Mouse (Mus musculus): ENCODE results near the gene Hoxc11. TPM values are rescaled to one million over a fixed set of nuclear protein-coding genes. Genes with fewer than 3 reads are reported as not detected.
A peak's percentile ranks its signal among the peaks of the same experiment; 100 is the strongest.

The Hoxc11 gene
- polyA plus RNA-seq, 1 experiment from 2014 or later: not detected

GRCm38 (mm10) chr15:102975034-102975433 lies 20.8 kb downstream of the Hoxc11 start:
- Histone ChIP-seq H3K27ac (ENCODE audit: low read depth) (no peak overlapping the region), H3K9ac (no peak overlapping the region), H3K4me1 (ENCODE audit: insufficient read depth) (no peaks in the 10 kb centered on the region), H3K9me3 (ENCODE audit: low read depth, low read length) (no peaks in the 10 kb centered on the region), H3K27me3 (ENCODE audit: insufficient read depth, low read length) (peaks cover 100% of the 10 kb centered on the region), H3K4me2 (no peak overlapping the region), H3K4me3 (ENCODE audit: low read depth, low read length) (no peak overlapping the region), H3K36me3 (ENCODE audit: insufficient read depth) (no peaks in the 10 kb centered on the region)
- no peak for TF ChIP-seq CTCF (IDR thresholded peaks at IDR 0.05; ENCODE audit: low read depth)
- DNase-seq: no peak
- 5% methylated on average over 7 of the region's 7 CpGs for WGBS
- no peak for ATAC-seq (ENCODE audit: insufficient read depth)

- ATAC-seq (ENCODE audit: insufficient read depth) (0 out of 2 replicates have a peak, but pooled peaks have one; percentile 31), DNase-seq (no peak)
- Histone ChIP-seq H3K4me3 (ENCODE audit: low read depth, low read length) (no peak overlapping the region), H3K4me2 (no peak overlapping the region), H3K4me1 (ENCODE audit: insufficient read depth) (no peaks in the 10 kb centered on the region), H3K9me3 (ENCODE audit: low read depth, low read length) (no peaks in the 10 kb centered on the region), H3K9ac (no peak overlapping the region), H3K27ac (ENCODE audit: low read depth) (no peak overlapping the region), H3K27me3 (ENCODE audit: insufficient read depth, low read length) (peaks cover 100% of the 10 kb centered on the region), H3K36me3 (ENCODE audit: insufficient read depth) (no peaks in the 10 kb centered on the region)
- WGBS: under 1% methylated on average over 21 of the region's 21 CpGs
- no peak for TF ChIP-seq CTCF (IDR thresholded peaks at IDR 0.05; ENCODE audit: low read depth)
Measured at GRCm38 (mm10) chr15:102975688-102976111, 21.5 kb downstream of the Hoxc11 start.

- H3K9me3 ChIP-seq (ENCODE audit: low read depth, low read length): no peaks in the 10 kb centered on the region
- under 1% methylated on average over 19 of the region's 20 CpGs for WGBS
- H3K36me3 ChIP-seq (ENCODE audit: insufficient read depth): no peaks in the 10 kb centered on the region
- H3K4me3 ChIP-seq (ENCODE audit: low read depth, low read length): peak within 1 kb of the TSS; percentile 10; the same call in 1 of the 2 replicates
- no peak within 1 kb of the TSS for H3K27ac ChIP-seq (ENCODE audit: low read depth)
- peaks cover 100% of the 10 kb centered on the region for H3K27me3 ChIP-seq (ENCODE audit: insufficient read depth, low read length)
- no peak for ATAC-seq (ENCODE audit: insufficient read depth)
- no peaks in the 10 kb centered on the region for H3K4me1 ChIP-seq (ENCODE audit: insufficient read depth)
- TF ChIP-seq CTCF (IDR thresholded peaks at IDR 0.05; ENCODE audit: low read depth): no peak
- H3K9ac ChIP-seq: no peak within 1 kb of the TSS
- H3K4me2 ChIP-seq: peak within 1 kb of the TSS; percentile 33
- no peak for DNase-seq
Measured at GRCm38 (mm10) chr15:102976171-102976570, 21.9 kb downstream of the Hoxc11 start, which contains the start of gene Hoxc9. Gene Hoxc9, plus strand, starts transcription at chr15:102976439.

GRCm38 (mm10) chr15:102976631-102977422 lies 22.6 kb downstream of the Hoxc11 start:
- WGBS: 1% methylated on average over 37 of the region's 37 CpGs
- Histone ChIP-seq H3K4me2 (peak overlapping the region; percentile 33), H3K4me1 (ENCODE audit: insufficient read depth) (0 out of 2 replicates have a peak, but pooled peaks cover 2% of the 10 kb centered on the region), H3K9ac (no peak overlapping the region), H3K9me3 (ENCODE audit: low read depth, low read length) (no peaks in the 10 kb centered on the region), H3K36me3 (ENCODE audit: insufficient read depth) (no peaks in the 10 kb centered on the region), H3K4me3 (ENCODE audit: low read depth, low read length) (peak overlapping the region; percentile 10; the same call in 1 of the 2 replicates), H3K27me3 (ENCODE audit: insufficient read depth, low read length) (peaks cover 100% of the 10 kb centered on the region), H3K27ac (ENCODE audit: low read depth) (no peak overlapping the region)
- DNase-seq (no peak), ATAC-seq (ENCODE audit: insufficient read depth) (no peak)
- no peak for TF ChIP-seq CTCF (IDR thresholded peaks at IDR 0.05; ENCODE audit: low read depth)

- Histone ChIP-seq H3K9ac (no peak overlapping the region), H3K27me3 (ENCODE audit: insufficient read depth, low read length) (peaks cover 100% of the 10 kb centered on the region)
Measured at GRCm38 (mm10) chr15:102977423-102977974, 23.3 kb downstream of the Hoxc11 start.

GRCm38 (mm10) chr15:102978615-102979515 lies 24.6 kb downstream of the Hoxc11 start:
- Histone ChIP-seq H3K4me1 (ENCODE audit: insufficient read depth) (0 out of 2 replicates have a peak, but pooled peaks cover 2% of the 10 kb centered on the region), H3K9ac (no peak overlapping the region)

More at GRCm38 (mm10) chr15:102977423-102977974, 23.3 kb downstream of the Hoxc11 start:
- Histone ChIP-seq H3K27ac (ENCODE audit: low read depth) (no peak overlapping the region), H3K9me3 (ENCODE audit: low read depth, low read length) (no peaks in the 10 kb centered on the region), H3K4me2 (peak overlapping the region; percentile 33), H3K4me3 (ENCODE audit: low read depth, low read length) (peak overlapping the region; percentile 10; the same call in 1 of the 2 replicates), H3K36me3 (ENCODE audit: insufficient read depth) (no peaks in the 10 kb centered on the region), H3K4me1 (ENCODE audit: insufficient read depth) (0 out of 2 replicates have a peak, but pooled peaks cover 2% of the 10 kb centered on the region)
- ATAC-seq (ENCODE audit: insufficient read depth) (no peak), DNase-seq (no peak)
- no peak for TF ChIP-seq CTCF (IDR thresholded peaks at IDR 0.05; ENCODE audit: low read depth)
- WGBS: 2% methylated on average over 16 of the region's 16 CpGs

More at GRCm38 (mm10) chr15:102978615-102979515, 24.6 kb downstream of the Hoxc11 start:
- Histone ChIP-seq H3K27ac (ENCODE audit: low read depth) (no peak overlapping the region), H3K9me3 (ENCODE audit: low read depth, low read length) (no peaks in the 10 kb centered on the region), H3K36me3 (ENCODE audit: insufficient read depth) (no peaks in the 10 kb centered on the region), H3K4me2 (no peak overlapping the region), H3K4me3 (ENCODE audit: low read depth, low read length) (no peak overlapping the region), H3K27me3 (ENCODE audit: insufficient read depth, low read length) (peaks cover 100% of the 10 kb centered on the region)
- ATAC-seq (ENCODE audit: insufficient read depth): no peak
- WGBS: 1% methylated on average over 13 of the region's 13 CpGs
- TF ChIP-seq CTCF (IDR thresholded peaks at IDR 0.05; ENCODE audit: low read depth): no peak
- DNase-seq: no peak
